Mouse (Mus musculus): ENCODE data around the gene Zbtb7b. TPM values are rescaled to one million over a fixed set of nuclear protein-coding genes. Genes with fewer than 3 reads are reported as not detected.
A peak's percentile ranks its signal among the peaks of the same experiment; 100 is the strongest.

Gene Zbtb7b
- polyA plus RNA-seq, 1 experiment from 2014 or later, result 1.2 TPM

- no peak overlapping the region for H3K4me3 ChIP-seq
- peaks cover 16% of the 10 kb centered on the region for H3K4me1 ChIP-seq
- WGBS, result 63% methylated on average over 11 of the region's 11 CpGs
- H3K36me3 ChIP-seq (replicated peaks), result no peaks in the 10 kb centered on the region
- DNase-seq (ENCODE audit: low spot score), result no peak
- no peak overlapping the region for H3K27ac ChIP-seq (replicated peaks)
- H3K9me3 ChIP-seq, result no peaks in the 10 kb centered on the region
- 0 out of 2 replicates have a peak, but pooled peaks cover 17% of the 10 kb centered on the region for H3K27me3 ChIP-seq (replicated peaks; ENCODE audit: low read depth, poor library complexity, severe bottlenecking)
These were observed 27.2 kb downstream of the Zbtb7b start for GRCm38 (mm10) chr3:89367338-89367737.

- H3K36me3 ChIP-seq (replicated peaks), result no peaks in the 10 kb centered on the region
- no peaks in the 10 kb centered on the region for H3K9me3 ChIP-seq
- no peak overlapping the region for H3K4me3 ChIP-seq
- peaks cover 16% of the 10 kb centered on the region for H3K4me1 ChIP-seq
- WGBS, result 79% methylated on average over 20 of the region's 20 CpGs
- 0 out of 2 replicates have a peak, but pooled peaks cover 17% of the 10 kb centered on the region for H3K27me3 ChIP-seq (replicated peaks; ENCODE audit: low read depth, poor library complexity, severe bottlenecking)
- no peak for DNase-seq (ENCODE audit: low spot score)
- no peak overlapping the region for H3K27ac ChIP-seq (replicated peaks)
These were observed 28.8 kb downstream of the Zbtb7b start for GRCm38 (mm10) chr3:89365486-89366414.

- Histone ChIP-seq H3K27ac (replicated peaks) (no peak within 1 kb of the TSS), H3K4me1 (peaks cover 16% of the 10 kb centered on the region), H3K27me3 (replicated peaks; ENCODE audit: low read depth, poor library complexity, severe bottlenecking) (0 out of 2 replicates have a peak, but pooled peaks cover 17% of the 10 kb centered on the region), H3K9me3 (no peaks in the 10 kb centered on the region), H3K4me3 (0 out of 2 replicates have a peak within 1 kb of the TSS, but pooled peaks have one; percentile 2), H3K36me3 (replicated peaks) (no peaks in the 10 kb centered on the region)
- no peak for DNase-seq (ENCODE audit: low spot score)
- WGBS, result 88% methylated on average over 11 of the region's 11 CpGs
These were observed 29.5 kb downstream of the Zbtb7b start, which contains the start of gene Dcst1 for GRCm38 (mm10) chr3:89365153-89365485. Dcst1 (minus strand) TSS chr3:89365253.

- Histone ChIP-seq H3K36me3 (replicated peaks) (no peaks in the 10 kb centered on the region), H3K27me3 (replicated peaks; ENCODE audit: low read depth, poor library complexity, severe bottlenecking) (0 out of 2 replicates have a peak, but pooled peaks cover 17% of the 10 kb centered on the region), H3K4me3 (no peak overlapping the region), H3K27ac (replicated peaks) (no peak overlapping the region), H3K4me1 (peaks cover 16% of the 10 kb centered on the region), H3K9me3 (no peaks in the 10 kb centered on the region)
- no peak for DNase-seq (ENCODE audit: low spot score)
- 60% methylated on average over 8 of the region's 8 CpGs for WGBS
These were observed 29.9 kb downstream of the Zbtb7b start for GRCm38 (mm10) chr3:89364631-89365030.

GRCm38 (mm10) chr3:89361675-89362074, 32.9 kb downstream of the Zbtb7b start, which contains the start of gene Dcst2:
Dcst2 (plus strand) TSS chr3:89361975.
- WGBS, result 86% methylated on average over 7 of the region's 7 CpGs
- H3K4me1 ChIP-seq, result peaks cover 5% of the 10 kb centered on the region; the same call in 1 of the 2 replicates
- no peak within 1 kb of the TSS for H3K4me3 ChIP-seq
- H3K27me3 ChIP-seq (replicated peaks; ENCODE audit: low read depth, poor library complexity, severe bottlenecking), result 0 out of 2 replicates have a peak, but pooled peaks cover 15% of the 10 kb centered on the region
- no peak for DNase-seq (ENCODE audit: low spot score)
- H3K27ac ChIP-seq (replicated peaks), result no peak within 1 kb of the TSS
- no peaks in the 10 kb centered on the region for H3K9me3 ChIP-seq
- H3K36me3 ChIP-seq (replicated peaks), result no peaks in the 10 kb centered on the region

- Histone ChIP-seq H3K4me1 (peaks cover 2% of the 10 kb centered on the region; the same call in 1 of the 2 replicates), H3K4me3 (no peak overlapping the region), H3K27ac (replicated peaks) (no peak overlapping the region), H3K9me3 (no peaks in the 10 kb centered on the region), H3K27me3 (replicated peaks; ENCODE audit: low read depth, poor library complexity, severe bottlenecking) (peaks cover 14% of the 10 kb centered on the region; the same call in 1 of the 2 replicates), H3K36me3 (replicated peaks) (no peaks in the 10 kb centered on the region)
- WGBS, result 78% methylated on average over 3 of the region's 3 CpGs
- DNase-seq (ENCODE audit: low spot score), result no peak
These were observed 34.3 kb downstream of the Zbtb7b start for GRCm38 (mm10) chr3:89360237-89360636.

GRCm38 (mm10) chr3:89359630-89360029, 34.9 kb downstream of the Zbtb7b start:
- H3K36me3 ChIP-seq (replicated peaks), result no peaks in the 10 kb centered on the region
- no peak overlapping the region for H3K27ac ChIP-seq (replicated peaks)
- H3K9me3 ChIP-seq, result no peaks in the 10 kb centered on the region
- H3K27me3 ChIP-seq (replicated peaks; ENCODE audit: low read depth, poor library complexity, severe bottlenecking), result peaks cover 13% of the 10 kb centered on the region; the same call in 1 of the 2 replicates
- peaks cover 6% of the 10 kb centered on the region for H3K4me1 ChIP-seq
- H3K4me3 ChIP-seq, result no peak overlapping the region
- no peak for DNase-seq (ENCODE audit: low spot score)
- WGBS, result 76% methylated on average over 6 of the region's 6 CpGs

- Histone ChIP-seq H3K27me3 (replicated peaks; ENCODE audit: low read depth, poor library complexity, severe bottlenecking) (peaks cover 44% of the 10 kb centered on the region), H3K36me3 (replicated peaks) (no peaks in the 10 kb centered on the region), H3K4me3 (no peak overlapping the region), H3K9me3 (no peaks in the 10 kb centered on the region), H3K27ac (replicated peaks) (no peak overlapping the region), H3K4me1 (peaks cover 20% of the 10 kb centered on the region)
- WGBS, result 73% methylated on average over 9 of the region's 9 CpGs
- no peak for DNase-seq (ENCODE audit: low spot score)
These were observed 38.5 kb downstream of the Zbtb7b start for GRCm38 (mm10) chr3:89356029-89356428.

GRCm38 (mm10) chr3:89355512-89355902, 39.1 kb downstream of the Zbtb7b start:
- peaks cover 23% of the 10 kb centered on the region for H3K4me1 ChIP-seq
- DNase-seq (ENCODE audit: low spot score), result no peak
- peaks cover 50% of the 10 kb centered on the region for H3K27me3 ChIP-seq (replicated peaks; ENCODE audit: low read depth, poor library complexity, severe bottlenecking)
- no peak overlapping the region for H3K27ac ChIP-seq (replicated peaks)
- H3K4me3 ChIP-seq, result no peak overlapping the region
- no peaks in the 10 kb centered on the region for H3K36me3 ChIP-seq (replicated peaks)
- WGBS, result 85% methylated on average over 6 of the region's 6 CpGs
- H3K9me3 ChIP-seq, result no peaks in the 10 kb centered on the region

- Histone ChIP-seq H3K36me3 (replicated peaks) (no peaks in the 10 kb centered on the region), H3K4me3 (no peak overlapping the region), H3K9me3 (no peaks in the 10 kb centered on the region), H3K27ac (replicated peaks) (no peak overlapping the region), H3K4me1 (peaks cover 28% of the 10 kb centered on the region), H3K27me3 (replicated peaks; ENCODE audit: low read depth, poor library complexity, severe bottlenecking) (peaks cover 55% of the 10 kb centered on the region)
- WGBS, result 18% methylated on average over 5 of the region's 5 CpGs
- DNase-seq (ENCODE audit: low spot score), result peak; percentile 87
These were observed 39.6 kb downstream of the Zbtb7b start for GRCm38 (mm10) chr3:89354816-89355511.

- WGBS, result 46% methylated on average over 5 of the region's 5 CpGs
- H3K27ac ChIP-seq (replicated peaks), result no peak overlapping the region
- H3K36me3 ChIP-seq (replicated peaks), result peaks cover 8% of the 10 kb centered on the region
- H3K9me3 ChIP-seq, result no peaks in the 10 kb centered on the region
- no peak overlapping the region for H3K4me3 ChIP-seq
- H3K27me3 ChIP-seq (replicated peaks; ENCODE audit: low read depth, poor library complexity, severe bottlenecking), result peaks cover 83% of the 10 kb centered on the region
- no peak for DNase-seq (ENCODE audit: low spot score)
- peaks cover 51% of the 10 kb centered on the region for H3K4me1 ChIP-seq
These were observed 43.3 kb downstream of the Zbtb7b start for GRCm38 (mm10) chr3:89351271-89351670.

- WGBS, result 1% methylated on average over 59 of the region's 59 CpGs
- Histone ChIP-seq H3K4me3 (peak within 1 kb of the TSS; percentile 77), H3K9me3 (no peaks in the 10 kb centered on the region), H3K4me1 (peaks cover 48% of the 10 kb centered on the region), H3K27ac (replicated peaks) (peak within 1 kb of the TSS; percentile 77), H3K36me3 (replicated peaks) (peaks cover 21% of the 10 kb centered on the region), H3K27me3 (replicated peaks; ENCODE audit: low read depth, poor library complexity, severe bottlenecking) (peaks cover 77% of the 10 kb centered on the region)
- DNase-seq (ENCODE audit: low spot score), result peak; percentile 92
These were observed 44.6 kb downstream of the Zbtb7b start, which contains the start of gene Adam15 for GRCm38 (mm10) chr3:89349869-89350501. Adam15 (minus strand) TSS chr3:89349996.
